Mouse (Mus musculus): ENCODE measurements at regions not wholly inside any gene's neighbourhood (a gene's known extent, or its start where the extent isn't known, plus 50 kb on each side); places are given as distances from the start of the nearest gene placed in this dataset.

- DNase-seq (ENCODE audit: low spot score in 2 of 2): no peak
These were observed 58.9 kb upstream of the Ubr2 start for GRCm38 (mm10) chr17:47069206-47069605.

GRCm38 (mm10) chr17:47065307-47065901 is 55.0 kb upstream of the Ubr2 start:
- DNase-seq (ENCODE audit: low spot score in 2 of 2): no peak

GRCm38 (mm10) chr17:47064592-47065306 is 54.4 kb upstream of the Ubr2 start:
- DNase-seq (ENCODE audit: low spot score in 2 of 2): peak in 1 of 2 experiments; percentile 55

GRCm38 (mm10) chr17:47064006-47064405 is 53.6 kb upstream of the Ubr2 start:
- DNase-seq (ENCODE audit: low spot score in 2 of 2): no peak

GRCm38 (mm10) chr17:47061031-47061620 is 50.8 kb upstream of the Ubr2 start:
- DNase-seq (ENCODE audit: low spot score in 2 of 2): no peak
